Mouse (Mus musculus) lung, adult 2 months (tissue): ENCODE measurements around the gene Mthfd1. TPM values are rescaled to one million over a fixed set of nuclear protein-coding genes. Genes with fewer than 3 reads are reported as not detected.
"Not testable (repeated sequence)": the region's sequence is repeated elsewhere in the genome, so short reads cannot be mapped to it uniquely, and the experiment has no call there.

Experiments
- DNase-seq: peaks from one replicate; pipeline ENCODE4 v3.0.0; 2022
- H3K4me1 ChIP-seq: fragments of 200-500 bp; 2 replicates; pipeline ENCODE4 v1.6.1; 2011; ENCODE audit warnings: low read length; ENCODE audit not compliant: control insufficient read depth, insufficient read depth
- H3K4me3 ChIP-seq: fragments of 200-500 bp; replicated peaks from 2 replicates; pipeline ENCODE3; 2011; ENCODE audit warnings: low read depth, mild to moderate bottlenecking, control low read depth, low read length; ENCODE audit errors: extremely low read depth
- CTCF ChIP-seq: fragments of 200-500 bp; IDR thresholded peaks from 2 replicates; pipeline ENCODE4 v1.5.1; 2011; ENCODE audit warnings: mild to moderate bottlenecking, low read length, control low read depth; ENCODE audit not compliant: insufficient read depth
- POLR2A ChIP-seq: fragments of 200-500 bp; IDR thresholded peaks from 2 replicates; pipeline ENCODE4 v1.6.1; 2011; ENCODE audit warnings: low read depth, mild to moderate bottlenecking, control low read depth, low read length, borderline replicate concordance; ENCODE audit errors: extremely low read depth
- WGBS: fragments of 180-500 bp; shearing (Covaris S2); methylation state at CpG from one replicate; pipeline ENCODE4 v1.1.7; 2018; 5-methylcytosine and 5-hydroxymethylcytosine counted together
- polyA plus RNA-seq: library from polyadenylated mRNA; depleted of rRNA; stranded (reverse); fragments of >200 nt; gene quantifications from 2 replicates; pipeline ENCODE4 v1.2.3, GENCODE M21; 2012; rRNA removed

The Mthfd1 gene
- 69.8 and 96.2 TPM in 2 replicates for polyA plus RNA-seq

DNA sequence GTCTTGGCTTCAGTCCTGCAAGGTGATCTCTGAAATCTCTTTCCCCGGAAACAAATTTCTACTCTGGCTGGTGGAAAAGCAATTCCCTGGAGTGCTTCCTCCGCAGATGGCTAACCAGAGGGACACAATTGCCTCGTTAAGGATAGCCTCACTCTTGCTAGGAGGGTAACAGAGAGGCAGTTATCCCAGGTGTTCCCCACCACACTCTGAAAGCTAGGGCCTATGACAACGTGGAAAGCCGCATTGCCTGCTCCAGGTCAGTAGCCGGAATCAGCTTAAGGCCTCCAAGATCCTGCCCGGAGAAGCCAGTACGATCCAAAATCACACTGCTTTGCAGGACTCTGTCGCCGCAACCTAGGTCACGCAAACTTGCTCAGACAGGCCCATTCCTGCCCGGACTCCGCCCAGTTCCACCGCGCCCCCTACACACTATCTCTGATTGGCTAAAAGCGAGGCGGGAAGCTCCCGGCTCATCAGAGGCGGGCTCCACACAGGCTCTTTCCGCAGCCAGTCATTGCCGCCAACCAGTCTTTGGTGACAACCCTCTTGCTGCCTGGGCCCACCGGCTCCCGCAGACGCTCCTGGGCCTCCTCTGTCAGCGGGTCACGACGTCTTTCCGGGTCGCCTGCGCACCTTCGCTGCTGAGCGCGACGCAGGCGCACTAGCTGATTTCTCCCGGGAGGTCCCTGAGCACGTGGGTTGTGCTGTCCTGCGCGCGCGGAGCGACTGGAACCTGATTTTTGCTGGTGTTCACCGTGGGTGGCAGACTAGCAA is at the start of gene Mthfd1:
TSS of gene Mthfd1 (plus strand) at position 574 of the 774 bp plus-strand sequence.
- peak; percentile 70; the same call in 1 of the 2 replicates for TF ChIP-seq POLR2A
- no peak for TF ChIP-seq CTCF
- 2% methylated on average over 43 of the region's 43 CpGs for WGBS
- Histone ChIP-seq H3K4me3 (peak within 1 kb of the TSS; percentile 84), H3K4me1 (no peaks in the 10 kb centered on the region; the same call in 1 of the 2 replicates)
- peak; percentile 87 for DNase-seq

DNA sequence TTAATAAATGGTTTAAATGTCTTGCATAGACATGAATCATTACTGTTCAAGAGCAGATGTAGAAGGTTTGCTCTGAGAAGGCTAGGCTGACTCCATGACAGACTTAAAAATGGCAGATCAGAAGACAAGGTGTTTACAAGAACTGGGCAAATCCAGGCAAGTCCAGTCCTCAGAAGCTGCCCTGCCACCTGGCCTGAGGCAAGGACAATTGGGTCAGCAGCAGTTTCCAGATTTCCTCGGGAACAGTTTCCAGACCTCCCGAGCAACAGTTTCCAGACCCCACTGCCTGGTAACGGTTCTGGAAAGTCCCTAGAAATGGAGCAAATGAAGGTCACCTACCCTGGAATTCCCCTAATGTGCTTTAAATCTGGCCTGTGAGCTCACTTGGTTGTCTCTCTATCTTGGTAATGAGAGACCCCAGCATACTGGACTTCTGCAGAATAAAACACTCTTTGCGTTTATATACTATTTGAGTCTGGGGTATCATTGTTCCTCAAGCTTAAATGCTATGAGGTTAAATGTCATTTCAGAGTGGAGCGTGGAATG is 45.6 kb upstream of the Mthfd1 start:
- no peak for TF ChIP-seq POLR2A
- no peak for TF ChIP-seq CTCF
- Histone ChIP-seq H3K4me3 (no peak overlapping the region), H3K4me1 (no peaks in the 10 kb centered on the region)
- 97% methylated on average over 5 of the region's 5 CpGs for WGBS
- no peak for DNase-seq

DNA sequence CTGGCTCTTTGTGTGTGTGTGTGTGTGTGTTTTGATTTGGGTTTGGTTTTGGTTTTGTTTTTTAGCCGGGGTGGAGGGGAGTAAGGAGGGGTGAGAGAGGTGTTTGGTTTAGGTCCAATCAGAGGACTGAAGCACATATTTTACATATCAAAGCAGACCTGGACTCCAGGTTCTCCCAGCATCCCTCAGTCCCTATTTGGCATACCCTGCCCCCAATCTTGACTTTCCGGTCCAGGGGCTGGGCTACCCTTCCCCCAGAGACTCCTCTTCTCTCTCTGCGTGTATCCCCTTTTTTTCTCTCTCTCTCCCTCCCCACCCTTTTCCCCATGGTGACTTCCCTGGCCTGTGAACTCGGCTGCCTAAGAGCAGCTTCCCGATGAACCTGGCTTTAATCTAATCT is 40.0 kb upstream of the Mthfd1 start:
- Histone ChIP-seq H3K4me1 (no peaks in the 10 kb centered on the region; the same call in 1 of the 2 replicates), H3K4me3 (no peak overlapping the region)
- DNase-seq, result no peak
- WGBS, result 41% methylated on average over 5 of the region's 5 CpGs
- TF ChIP-seq CTCF (no peak), POLR2A (no peak)

DNA sequence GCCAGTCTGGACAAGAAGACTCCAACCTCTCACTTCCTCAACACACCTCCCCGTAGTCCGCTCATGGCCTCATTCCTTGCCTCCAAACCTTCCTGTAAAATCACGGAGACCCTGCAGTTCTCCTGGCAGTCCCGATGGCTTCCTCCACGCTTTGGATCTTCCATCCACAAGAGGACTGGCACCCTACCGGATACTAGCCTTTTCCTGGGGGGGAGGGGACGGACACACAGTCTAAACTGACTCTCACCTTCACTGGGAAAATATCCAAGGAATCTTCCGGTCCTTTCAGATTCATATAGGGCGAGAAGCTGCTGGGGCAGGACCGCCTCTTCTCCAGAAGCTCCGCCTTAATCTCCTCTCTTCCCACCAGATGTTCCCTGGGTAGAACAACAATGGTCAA is 38.4 kb upstream of the Mthfd1 start:
- DNase-seq, result no peak
- no peak overlapping the region for H3K4me3 ChIP-seq
- H3K4me1 ChIP-seq, result no peaks in the 10 kb centered on the region; the same call in 1 of the 2 replicates
- no peak for TF ChIP-seq CTCF
- no peak for TF ChIP-seq POLR2A
- 52% methylated on average over 11 of the region's 11 CpGs for WGBS

DNA sequence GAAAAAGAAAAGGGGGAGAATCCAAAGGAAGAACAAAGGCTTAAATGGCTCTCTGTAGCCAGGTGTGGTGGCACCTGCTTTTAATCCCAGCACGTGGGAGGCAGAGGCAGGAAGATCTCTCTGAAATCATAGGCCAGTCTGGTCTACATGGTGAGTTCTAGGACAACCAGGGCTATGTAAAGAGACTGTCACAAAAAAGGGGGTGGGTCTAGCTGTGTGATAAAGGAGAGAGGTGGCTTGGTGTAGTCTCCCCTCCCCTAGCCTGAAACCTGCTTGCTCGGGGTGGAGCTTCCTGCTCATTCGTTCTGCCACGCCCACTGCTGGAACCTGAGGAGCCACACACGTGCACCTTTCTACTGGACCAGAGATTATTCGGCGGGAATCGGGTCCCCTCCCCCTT is 33.0 kb upstream of the Mthfd1 start:
- not testable (repeated sequence) for H3K4me1 ChIP-seq, H3K4me3 ChIP-seq, DNase-seq
- 64% methylated on average over 4 of the region's 8 CpGs for WGBS

DNA sequence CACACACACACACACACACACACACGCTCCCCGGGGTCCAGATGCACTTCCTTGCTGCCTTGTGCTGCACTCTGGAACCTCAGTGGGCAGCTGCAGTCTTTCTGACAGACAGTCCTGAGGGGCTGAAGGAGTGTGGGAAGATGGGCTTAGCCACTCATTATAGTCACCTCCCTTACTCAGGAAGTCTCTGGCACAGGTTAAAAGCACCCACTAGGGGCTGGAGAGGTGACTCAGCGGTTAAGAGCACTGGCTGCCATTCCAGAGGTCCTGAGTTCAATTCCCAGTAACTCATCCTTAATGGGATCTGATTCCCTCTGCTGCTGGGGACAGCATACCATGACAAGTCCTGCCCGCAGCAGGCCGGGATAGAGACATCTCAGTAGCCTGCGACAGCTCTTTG is 24.5 kb upstream of the Mthfd1 start:
- TF ChIP-seq CTCF (no peak), POLR2A (no peak)
- H3K4me1 ChIP-seq, result no peaks in the 10 kb centered on the region
- DNase-seq, result no peak
- H3K4me3 ChIP-seq, result no peak overlapping the region
- 71% methylated on average over 6 of the region's 6 CpGs for WGBS

DNA sequence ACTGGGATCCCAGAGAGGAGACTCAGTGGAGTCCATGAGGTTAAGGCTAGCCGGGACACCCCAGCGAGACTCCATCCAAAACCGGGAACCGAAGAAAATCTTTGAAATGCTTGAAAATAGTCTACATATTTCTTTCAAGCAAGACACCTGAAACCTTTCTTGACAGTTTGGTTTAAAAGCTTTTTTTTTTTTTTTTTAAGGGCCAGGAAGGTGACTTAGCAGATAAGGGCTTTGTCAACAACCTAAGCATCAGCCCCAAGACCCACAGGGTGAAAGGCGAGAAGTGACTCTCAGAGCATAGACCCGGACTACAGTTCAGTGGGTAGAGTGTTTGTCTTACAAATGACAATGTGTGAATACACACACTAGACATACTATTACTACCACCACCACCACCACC is 19.8 kb upstream of the Mthfd1 start:
- Histone ChIP-seq H3K4me3 (no peak overlapping the region), H3K4me1 (no peaks in the 10 kb centered on the region)
- 69% methylated on average over 6 of the region's 6 CpGs for WGBS
- no peak for DNase-seq
- TF ChIP-seq CTCF (no peak), POLR2A (no peak)

DNA sequence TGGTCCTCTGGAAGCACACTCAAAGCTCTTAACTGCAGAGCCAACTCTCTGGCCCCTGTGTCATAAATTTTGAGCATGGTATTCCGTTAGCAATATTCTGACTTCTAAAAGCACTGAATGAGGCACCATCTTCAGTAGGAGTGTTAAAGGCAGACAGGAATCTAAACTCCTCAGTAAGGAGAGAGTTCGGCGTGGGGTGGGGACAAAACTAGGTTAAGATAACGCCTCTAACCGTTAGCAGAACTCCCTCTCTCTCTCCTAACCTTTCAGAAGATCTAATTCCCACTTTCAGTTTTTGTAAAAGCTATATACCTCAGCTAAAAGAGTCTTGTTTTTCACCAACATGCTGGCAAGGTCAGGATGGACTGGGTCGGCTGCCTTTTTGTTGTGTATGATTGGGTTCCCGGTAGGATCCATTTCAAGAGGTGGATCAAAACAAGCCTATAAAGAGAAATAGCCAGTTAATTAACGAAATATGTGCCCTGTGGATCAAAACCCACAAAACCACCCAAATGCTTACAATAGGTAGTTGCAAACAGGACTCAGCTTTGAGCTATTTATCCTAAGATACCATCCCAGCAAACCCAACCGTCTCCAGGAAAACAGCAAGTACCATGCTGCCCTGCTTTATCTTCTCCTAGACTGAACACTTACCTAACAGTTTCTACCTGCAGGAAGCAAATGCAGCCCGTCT is 15.8 kb upstream of the Mthfd1 start:
- no peaks in the 10 kb centered on the region for H3K4me1 ChIP-seq
- no peak for DNase-seq
- no peak overlapping the region for H3K4me3 ChIP-seq
- TF ChIP-seq POLR2A, result no peak
- TF ChIP-seq CTCF, result no peak
- 71% methylated on average over 10 of the region's 10 CpGs for WGBS

DNA sequence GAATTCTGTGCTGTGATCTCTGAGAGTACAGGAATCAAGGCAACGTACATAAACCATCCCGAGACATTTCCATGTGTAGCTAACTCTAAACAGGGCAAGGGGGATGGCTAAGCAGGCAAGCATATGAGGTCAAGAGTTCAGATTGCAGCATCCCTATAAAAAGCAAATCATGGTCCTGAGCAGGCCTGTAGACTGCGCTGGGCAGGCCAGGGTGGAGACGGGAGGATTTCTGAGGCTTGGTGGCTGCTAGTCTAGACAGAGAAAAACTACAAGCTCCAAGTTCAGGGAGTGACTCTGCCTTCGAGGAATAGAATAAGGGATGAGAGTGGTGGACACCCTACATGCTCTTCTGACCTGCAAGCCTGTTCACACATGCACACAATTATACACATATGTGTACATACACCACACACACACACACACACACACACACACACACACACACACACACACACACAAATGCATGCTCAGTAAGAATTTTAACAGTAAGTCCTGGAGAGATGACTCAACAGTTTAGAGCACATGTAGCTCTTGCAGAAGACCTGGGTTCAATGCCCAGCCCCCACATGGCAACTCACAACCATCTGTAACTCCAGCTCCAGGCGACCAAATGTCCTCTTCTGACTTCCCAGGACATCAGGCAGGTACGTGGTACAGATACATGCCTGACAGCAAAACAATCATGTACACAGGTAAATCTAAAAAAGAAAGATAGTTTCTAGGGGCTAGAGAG is 15.1 kb upstream of the Mthfd1 start:
- Histone ChIP-seq H3K4me1 (no peaks in the 10 kb centered on the region), H3K4me3 (no peak overlapping the region)
- no peak for TF ChIP-seq CTCF
- TF ChIP-seq POLR2A, result no peak
- no peak for DNase-seq
- 73% methylated on average over 7 of the region's 7 CpGs for WGBS

DNA sequence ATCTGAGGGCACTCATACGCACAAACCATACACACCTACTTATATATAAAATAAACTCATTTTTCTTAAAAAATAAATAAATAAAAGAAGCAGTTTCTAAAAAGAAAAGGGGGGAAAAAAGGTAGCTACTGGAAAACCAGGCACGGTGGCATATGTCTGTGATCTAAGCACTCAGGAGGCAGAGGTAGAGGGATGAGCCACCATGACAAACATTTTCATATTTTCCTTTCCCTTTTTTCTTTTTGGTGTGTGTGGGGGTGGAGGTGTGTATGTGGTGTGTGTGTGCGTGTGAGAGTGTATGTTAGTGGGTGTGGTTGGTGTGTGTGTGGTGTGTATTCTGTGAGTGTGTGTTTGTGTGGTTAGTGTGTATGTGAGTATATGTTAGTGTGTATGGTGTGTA is 14.4 kb upstream of the Mthfd1 start:
- Histone ChIP-seq H3K4me3 (no peak overlapping the region), H3K4me1 (no peaks in the 10 kb centered on the region)
- TF ChIP-seq POLR2A (no peak), CTCF (no peak)
- 85% methylated on average over 3 of the region's 3 CpGs for WGBS
- DNase-seq, result no peak
